Mouse (Mus musculus): ENCODE data around the gene Olfr1238. TPM values are rescaled to one million over a fixed set of nuclear protein-coding genes. Genes with fewer than 3 reads are reported as not detected.

The Olfr1238 gene
- not detected for total RNA-seq (2021)
- long read RNA-seq, experiment 1, result 0 reads
- long read RNA-seq, experiment 2, result 0 reads

- DNase-seq (ENCODE audit: low spot score in 2 of 2), result no peak
Measured at GRCm38 (mm10) chr2:89409576-89409975, at the start of gene Olfr1238. TSS of gene Olfr1238 (minus strand) at chr2:89409676.

- no peak for DNase-seq (ENCODE audit: low spot score in 2 of 2)
Measured at GRCm38 (mm10) chr2:89442900-89443299, 33.4 kb upstream of the Olfr1238 start, which contains the start of gene Olfr1240. TSS of gene Olfr1240 (minus strand) at chr2:89443000.

- DNase-seq (ENCODE audit: low spot score in 2 of 2), result no peak
Measured at GRCm38 (mm10) chr2:89420307-89420706, 10.8 kb upstream of the Olfr1238 start, which contains the start of gene Olfr1239. TSS of gene Olfr1239 (minus strand) at chr2:89420407.

GRCm38 (mm10) chr2:89414557-89414956 is 5.1 kb upstream of the Olfr1238 start:
- no peak for DNase-seq (ENCODE audit: low spot score in 2 of 2)

DNA sequence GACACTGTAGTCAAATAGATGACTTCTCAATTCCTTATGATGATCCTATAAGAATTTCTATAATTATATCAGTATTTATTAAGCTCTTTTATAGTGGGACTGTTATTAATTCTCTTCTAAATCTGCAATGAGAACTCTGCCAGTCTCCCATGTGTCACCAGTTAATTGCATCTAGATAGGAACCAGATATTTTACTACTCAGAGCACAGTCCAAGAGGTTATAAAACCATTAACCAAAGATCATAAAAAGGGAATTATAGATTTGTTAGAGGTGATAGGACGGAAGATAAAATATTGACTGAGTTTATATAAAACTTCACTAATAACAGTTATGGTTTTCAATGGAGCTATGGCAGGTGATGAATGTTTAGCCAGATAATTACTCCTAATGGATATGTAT is 8.6 kb downstream of the Olfr1238 start:
- DNase-seq (ENCODE audit: low spot score in 2 of 2), result no peak

DNA sequence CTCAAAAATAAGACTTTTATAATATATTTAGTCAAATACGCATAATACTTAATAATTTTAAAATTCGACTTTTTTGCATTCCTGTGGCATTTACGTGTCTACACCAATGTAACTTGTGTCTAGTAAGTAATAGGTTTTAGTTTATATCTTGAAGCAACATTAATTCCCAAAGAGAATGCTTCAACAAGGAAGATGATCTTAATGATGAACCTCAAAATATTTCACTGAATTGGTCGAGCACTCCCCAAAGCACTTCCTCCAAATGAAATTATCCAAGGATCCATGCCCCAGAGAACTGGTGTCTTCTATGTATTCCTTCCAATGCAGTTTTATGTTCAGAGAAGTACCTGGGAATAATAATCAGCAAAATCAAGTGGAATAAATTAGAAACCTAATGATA is 44.7 kb downstream of the Olfr1238 start, which contains the start of gene Olfr1234:
Olfr1234 (minus strand) TSS at position 101 of the 400 bp plus-strand sequence.
- no peak for DNase-seq (ENCODE audit: low spot score in 2 of 2)

Other genes starting within 250 kb of the Olfr1238 start
- not detected for gene Olfr1224-ps1, start 245.6 kb downstream of the Olfr1238 start, total RNA-seq (2021)
- not detected for gene Olfr1225, start 235.0 kb downstream of the Olfr1238 start, total RNA-seq (2021)
- gene Olfr1226, start 209.6 kb downstream of the Olfr1238 start, total RNA-seq (2021), result not detected
- gene Olfr1228, start 155.6 kb downstream of the Olfr1238 start, total RNA-seq (2021), result not detected
- gene Olfr1229, start 121.7 kb downstream of the Olfr1238 start, total RNA-seq (2021), result not detected
- gene Olfr1230, start 112.4 kb downstream of the Olfr1238 start, total RNA-seq (2021), result not detected
- gene Olfr1231, start 102.6 kb downstream of the Olfr1238 start, total RNA-seq (2021), result not detected
- not detected for gene Olfr1232, start 80.0 kb downstream of the Olfr1238 start, total RNA-seq (2021)
- not detected for gene Olfr1233, start 67.3 kb downstream of the Olfr1238 start, total RNA-seq (2021)
- gene Olfr1234, start 44.8 kb downstream of the Olfr1238 start, total RNA-seq (2021), result not detected
- not detected for gene Olfr1239, start 10.7 kb upstream of the Olfr1238 start, total RNA-seq (2021)
- gene Olfr1240, start 33.3 kb upstream of the Olfr1238 start, total RNA-seq (2021), result not detected
- not detected for gene Olfr1241, start 77.5 kb upstream of the Olfr1238 start, total RNA-seq (2021)
- gene Olfr1242, start 88.7 kb upstream of the Olfr1238 start, total RNA-seq (2021), result not detected
- not detected for gene Olfr1243, start 121.8 kb upstream of the Olfr1238 start, total RNA-seq (2021)
- gene Olfr1245, start 168.8 kb upstream of the Olfr1238 start, total RNA-seq (2021), result not detected
- not detected for gene Olfr1246, start 183.5 kb upstream of the Olfr1238 start, total RNA-seq (2021)
- gene Olfr1247, start 204.5 kb upstream of the Olfr1238 start, total RNA-seq (2021), result under 1 TPM; 0.09 to 0.10 TPM
- gene Olfr1248, start 208.6 kb upstream of the Olfr1238 start, total RNA-seq (2021), result not detected
- not detected for gene Olfr1249, start 225.3 kb upstream of the Olfr1238 start, total RNA-seq (2021)

All from layer of hippocampus, postnatal 14 days (tissue).